Mouse (Mus musculus) central nervous system, embryonic 11.5 days (tissue): Measurements from ENCODE around the gene Rdm1. TPM values are rescaled to one million over a fixed set of nuclear protein-coding genes. Genes with fewer than 3 reads are reported as not detected.

Experiments used
- polyA plus RNA-seq: library from polyadenylated mRNA; depleted of rRNA; stranded (reverse); fragments of >200 nt; gene quantifications from 2 replicates; pipeline ENCODE4 v1.2.3, GENCODE M21; 2012; rRNA removed

Gene Rdm1
- polyA plus RNA-seq = 27.1 and 46.1 TPM in 2 replicates

GRCm38 (mm10) chr11:101626995-101627856 lies at the start of gene Rdm1:
Rdm1 (plus strand) TSS chr11:101627195.

GRCm38 (mm10) chr11:101582054-101583035 lies 44.6 kb upstream of the Rdm1 start, which contains the start of gene Tmem106a:
Tmem106a (plus strand) TSS chr11:101582242.

DNA sequence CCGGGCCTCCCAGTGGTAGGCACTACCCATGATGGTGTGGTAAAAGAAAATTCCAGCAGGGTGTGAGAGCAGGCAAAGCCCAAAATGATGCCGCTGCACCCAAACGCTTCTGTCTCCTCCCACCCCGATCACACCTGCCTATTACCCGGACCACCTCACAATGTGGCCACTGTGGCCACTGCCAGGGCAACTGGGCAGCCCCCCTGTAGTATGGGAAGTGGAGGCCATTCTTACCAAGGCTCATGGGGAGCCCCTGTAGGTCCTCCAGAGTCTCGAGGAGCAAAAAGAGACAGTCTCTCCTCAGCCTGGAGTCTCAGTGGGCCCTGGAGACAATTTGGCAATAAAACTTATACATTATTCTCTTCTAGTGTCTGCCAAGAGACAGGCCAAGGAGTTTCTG lies 27.8 kb upstream of the Rdm1 start, which contains the start of gene Gm11634:
Gm11634 (minus strand) TSS at position 101 of the 400 bp plus-strand sequence.

GRCm38 (mm10) chr11:101664825-101665635 lies 38.0 kb downstream of the Rdm1 start, which contains the start of gene Arl4d:
Arl4d (plus strand) TSS chr11:101665541.

Other genes starting within 250 kb of the Rdm1 start
- 59.2 and 85.3 TPM in 2 replicates for gene Aarsd1, start 209.6 kb upstream of the Rdm1 start, polyA plus RNA-seq
- gene Gm27029, start 202.4 kb upstream of the Rdm1 start, polyA plus RNA-seq = 3.7 and 5.7 TPM in 2 replicates
- 18.1 and 22.8 TPM in 2 replicates for gene Rundc1, start 202.1 kb upstream of the Rdm1 start, polyA plus RNA-seq
- gene Ptges3l, start 201.9 kb upstream of the Rdm1 start, polyA plus RNA-seq = 6.3 and 9.9 TPM in 2 replicates
- 657 and 1,364 TPM in 2 replicates for gene Rpl27, start 184.9 kb upstream of the Rdm1 start, polyA plus RNA-seq
- 4.4 and 4.6 TPM in 2 replicates for gene Ifi35, start 178.8 kb upstream of the Rdm1 start, polyA plus RNA-seq
- gene Rnd2, start 162.2 kb upstream of the Rdm1 start, polyA plus RNA-seq = 95.7 and 130 TPM in 2 replicates
- 63.1 and 63.6 TPM in 2 replicates for gene Vat1, start 161.0 kb upstream of the Rdm1 start, polyA plus RNA-seq
- 17.4 and 18.9 TPM in 2 replicates for gene Brca1, start 75.2 kb upstream of the Rdm1 start, polyA plus RNA-seq
- 82.2 and 99.2 TPM in 2 replicates for gene Nbr1, start 75.0 kb upstream of the Rdm1 start, polyA plus RNA-seq
- gene Tmem106a, start 45.0 kb upstream of the Rdm1 start, polyA plus RNA-seq = 2.8 and 3.0 TPM in 2 replicates
- gene Gm11634, start 27.9 kb upstream of the Rdm1 start, polyA plus RNA-seq = not detected in 2 replicates
- gene Arl4d, start 38.3 kb downstream of the Rdm1 start, polyA plus RNA-seq = 12.3 and 12.8 TPM in 2 replicates
- 31.4 and 35.7 TPM in 2 replicates for gene Dhx8, start 105.7 kb downstream of the Rdm1 start, polyA plus RNA-seq
- gene Etv4, start 158.2 kb downstream of the Rdm1 start, polyA plus RNA-seq = 11.2 and 21.1 TPM in 2 replicates